Mouse (Mus musculus) liver, embryonic 14.5 days (tissue): ENCODE results near the gene Fasn.

Experiments
- CTCF ChIP-seq: IDR thresholded peaks from 2 replicates; pipeline ENCODE4 v1.5.1; 2016; ENCODE audit warnings: antibody characterized with exemption, low read depth, control low read depth
- EP300 ChIP-seq: IDR thresholded peaks from 2 replicates; pipeline ENCODE4 v1.6.1; 2016; ENCODE audit warnings: antibody characterized with exemption, low read depth

- TF ChIP-seq CTCF: peak; percentile 94
- TF ChIP-seq EP300: no peak
Observed at GRCm38 (mm10) chr11:120800061-120800904, 24.1 kb downstream of the Fasn start.
